Mouse (Mus musculus) ovary, postnatal 14 days (tissue): ENCODE measurements around the gene Olfr768.
"Not testable (repeated sequence)": the region's sequence is repeated elsewhere in the genome, so short reads cannot be mapped to it uniquely, and the experiment has no call there.

Experiments
- DNase-seq: peaks from one replicate; pipeline ENCODE4 v3.0.0; 2022; ENCODE audit warnings: low spot score

Olfr768 gene

GRCm38 (mm10) chr10:129099275-129099674 is at the start of gene Olfr768:
Olfr768 (minus strand) TSS chr10:129099375.
- no peak for DNase-seq

GRCm38 (mm10) chr10:129138898-129139297 is 39.7 kb upstream of the Olfr768 start, which contains the start of gene Olfr770:
Olfr770 (minus strand) TSS chr10:129138998.
- DNase-seq: no peak

GRCm38 (mm10) chr10:129117761-129118160 is 18.6 kb upstream of the Olfr768 start, which contains the start of gene Olfr769:
Olfr769 (minus strand) TSS chr10:129117861.
- no peak for DNase-seq

- no peak for DNase-seq
Observed at GRCm38 (mm10) chr10:129115146-129115545, 16.0 kb upstream of the Olfr768 start.

GRCm38 (mm10) chr10:129101231-129101630 is 2.1 kb upstream of the Olfr768 start:
- no peak for DNase-seq

GRCm38 (mm10) chr10:129082810-129083209 is 16.4 kb downstream of the Olfr768 start, which contains the start of gene Olfr767:
Olfr767 (minus strand) TSS chr10:129082910.
- not testable (repeated sequence) for DNase-seq

GRCm38 (mm10) chr10:129068877-129069276 is 30.3 kb downstream of the Olfr768 start, which contains the start of gene Olfr766-ps1:
Olfr766-ps1 (minus strand) TSS chr10:129068977.
- DNase-seq: no peak

GRCm38 (mm10) chr10:129049898-129050297 is 49.3 kb downstream of the Olfr768 start, which contains the start of gene Olfr765:
Olfr765 (minus strand) TSS chr10:129049998.
- not testable (repeated sequence) for DNase-seq
